Mouse (Mus musculus) heart, postnatal 0 days (tissue): ENCODE results near the gene Cux1. TPM values are rescaled to one million over a fixed set of nuclear protein-coding genes. Genes with fewer than 3 reads are reported as not detected.

Experiments
- ATAC-seq: fragments of 200-750 bp; cut with Nextera tagmentation; 2 replicates; pipeline ENCODE4 v1.8.0; 2017; ENCODE audit warnings: low read depth, moderate number of reproducible peaks, moderate library complexity; ENCODE audit not compliant: insufficient read depth
- DNase-seq: peaks from one replicate; pipeline ENCODE4 v3.0.0-alpha.2; 2016; ENCODE audit warnings: low spot score
- H3K27ac ChIP-seq: fragments of 300-500 bp; sonication (generic); 2 replicates; pipeline ENCODE4 v1.5.1; 2014; ENCODE audit warnings: low read depth, mild to moderate bottlenecking
- H3K27me3 ChIP-seq: fragments of 300-500 bp; sonication (generic); 2 replicates; pipeline ENCODE4 v1.6.1; 2014; ENCODE audit warnings: low read length, mixed read lengths; ENCODE audit not compliant: control insufficient read depth, insufficient read depth
- H3K36me3 ChIP-seq: fragments of 300-500 bp; sonication (generic); replicated peaks from 2 replicates; pipeline ENCODE4 v1.6.1; 2014; ENCODE audit warnings: low read length, mixed read lengths; ENCODE audit not compliant: control insufficient read depth, insufficient read depth
- H3K4me1 ChIP-seq: fragments of 300-500 bp; sonication (generic); 2 replicates; pipeline ENCODE4 v1.6.1; 2014; ENCODE audit warnings: antibody characterized with exemption; ENCODE audit not compliant: control insufficient read depth, insufficient read depth
- H3K4me2 ChIP-seq: fragments of 300-500 bp; sonication (generic); 2 replicates; pipeline ENCODE4 v1.6.1; 2014; ENCODE audit warnings: low read depth, mild to moderate bottlenecking, low read length, moderate library complexity
- H3K4me3 ChIP-seq: fragments of 300-500 bp; sonication (generic); 2 replicates; pipeline ENCODE4 v1.5.1; 2014; ENCODE audit warnings: low read depth, low read length
- H3K9ac ChIP-seq: fragments of 300-500 bp; sonication (generic); replicated peaks from 2 replicates; pipeline ENCODE4 v1.6.1; 2014; ENCODE audit warnings: low read depth, low read length, mixed read lengths
- H3K9me3 ChIP-seq: fragments of 300-500 bp; sonication (generic); replicated peaks from 2 replicates; pipeline ENCODE4 v1.6.1; 2016; ENCODE audit warnings: low read length; ENCODE audit not compliant: control insufficient read depth
- CTCF ChIP-seq: IDR thresholded peaks from 2 replicates; pipeline ENCODE4 v1.5.1; 2016; ENCODE audit warnings: antibody characterized with exemption, control low read depth, low read depth
- EP300 ChIP-seq: IDR thresholded peaks from 2 replicates; pipeline ENCODE4 v1.6.1; 2016; ENCODE audit warnings: antibody characterized with exemption, low read depth
- WGBS: fragments of 180-500 bp; shearing (Covaris S2); extraction: QIAGEN DNeasy Blood & Tissue Kit; methylation state at CpG from one replicate; pipeline ENCODE4 v1.1.7; 2014; 5-methylcytosine and 5-hydroxymethylcytosine counted together
- polyA plus RNA-seq: library from polyadenylated mRNA; unstranded; fragments of >200 nt; fragmentation: Nextera tagmentation; extraction: Ambion mirVana; gene quantifications from 2 replicates; pipeline ENCODE4 v1.2.1, GENCODE M21; 2015
- total RNA-seq: library from RNA; depleted of rRNA; stranded (reverse); fragments of >200 nt; gene quantifications from 2 replicates; pipeline ENCODE4 v1.2.3, GENCODE M21; 2014; ENCODE audit warnings: low replicate concordance

Gene Cux1
- total and polyA plus RNA-seq, 2 experiments from 2014 or later = 50.7 to 89.5 TPM

DNA sequence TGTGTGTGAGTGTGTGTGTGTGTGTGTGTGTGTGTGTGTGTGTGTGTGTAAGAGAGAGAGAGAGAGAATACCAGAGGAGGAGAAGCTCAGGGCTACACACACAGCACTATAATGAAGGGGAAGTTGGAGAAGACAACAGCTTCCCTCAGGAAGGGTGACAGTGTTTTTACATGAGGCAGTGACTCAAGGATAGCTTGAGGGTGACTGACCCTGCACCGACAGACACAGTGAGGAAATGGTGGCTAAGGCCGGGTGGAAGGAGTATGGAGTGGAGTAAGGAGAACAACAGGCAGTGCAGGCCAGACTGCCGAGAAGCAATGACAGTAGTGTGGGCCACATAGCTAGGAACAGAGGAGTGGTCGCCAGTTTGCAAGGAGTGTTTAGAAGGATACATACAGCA is 137.6 kb downstream of the Cux1 start:
- H3K36me3 ChIP-seq = no peaks in the 10 kb centered on the region
- no peaks in the 10 kb centered on the region for H3K27me3 ChIP-seq
- H3K27ac ChIP-seq = no peak overlapping the region
- no peak overlapping the region for H3K9ac ChIP-seq
- WGBS = 70% methylated on average over 4 of the region's 4 CpGs
- ATAC-seq (no peak), DNase-seq (no peak)
- H3K4me1 ChIP-seq = peaks cover 33% of the 10 kb centered on the region
- no peaks in the 10 kb centered on the region for H3K9me3 ChIP-seq
- no peak for TF ChIP-seq EP300
- TF ChIP-seq CTCF = no peak
- no peak overlapping the region for H3K4me3 ChIP-seq
- H3K4me2 ChIP-seq = no peak overlapping the region

DNA sequence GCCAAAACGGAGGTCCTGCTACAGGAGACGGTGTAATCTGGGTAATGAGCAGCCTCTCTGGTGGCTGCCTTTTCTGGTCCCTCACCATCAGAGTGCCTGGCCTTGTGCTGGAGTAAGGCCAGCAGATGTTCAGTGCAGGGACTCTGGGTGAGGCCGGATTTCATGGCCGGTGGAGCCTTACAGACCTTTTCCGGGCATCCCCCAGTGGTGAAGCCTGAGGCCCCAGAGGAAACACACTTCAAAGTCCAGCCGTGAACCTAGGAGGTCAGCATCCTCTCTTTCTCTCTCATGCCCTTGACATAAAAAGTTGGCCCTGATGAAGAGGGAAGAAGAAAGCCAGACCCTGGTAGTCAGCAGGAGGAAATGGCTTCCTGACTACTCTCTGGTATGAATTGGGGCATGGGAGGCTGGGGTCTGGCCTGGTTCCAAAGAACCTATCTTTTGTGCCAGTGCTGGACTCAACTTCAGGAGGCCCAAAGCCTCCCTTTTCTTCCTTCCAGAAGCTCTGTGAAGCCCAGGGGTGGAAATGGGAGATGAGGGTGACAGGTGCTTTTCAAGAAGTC is 138.7 kb downstream of the Cux1 start:
- Histone ChIP-seq H3K4me3 (no peak overlapping the region), H3K27ac (peak overlapping the region; percentile 90), H3K27me3 (no peaks in the 10 kb centered on the region), H3K9ac (no peak overlapping the region), H3K4me1 (peaks cover 33% of the 10 kb centered on the region), H3K9me3 (no peaks in the 10 kb centered on the region), H3K4me2 (peak overlapping the region; percentile 43), H3K36me3 (no peaks in the 10 kb centered on the region)
- ATAC-seq (peak; percentile 33), DNase-seq (peak; percentile 41)
- 17% methylated on average over 6 of the region's 6 CpGs for WGBS
- TF ChIP-seq EP300 (no peak), CTCF (no peak)

DNA sequence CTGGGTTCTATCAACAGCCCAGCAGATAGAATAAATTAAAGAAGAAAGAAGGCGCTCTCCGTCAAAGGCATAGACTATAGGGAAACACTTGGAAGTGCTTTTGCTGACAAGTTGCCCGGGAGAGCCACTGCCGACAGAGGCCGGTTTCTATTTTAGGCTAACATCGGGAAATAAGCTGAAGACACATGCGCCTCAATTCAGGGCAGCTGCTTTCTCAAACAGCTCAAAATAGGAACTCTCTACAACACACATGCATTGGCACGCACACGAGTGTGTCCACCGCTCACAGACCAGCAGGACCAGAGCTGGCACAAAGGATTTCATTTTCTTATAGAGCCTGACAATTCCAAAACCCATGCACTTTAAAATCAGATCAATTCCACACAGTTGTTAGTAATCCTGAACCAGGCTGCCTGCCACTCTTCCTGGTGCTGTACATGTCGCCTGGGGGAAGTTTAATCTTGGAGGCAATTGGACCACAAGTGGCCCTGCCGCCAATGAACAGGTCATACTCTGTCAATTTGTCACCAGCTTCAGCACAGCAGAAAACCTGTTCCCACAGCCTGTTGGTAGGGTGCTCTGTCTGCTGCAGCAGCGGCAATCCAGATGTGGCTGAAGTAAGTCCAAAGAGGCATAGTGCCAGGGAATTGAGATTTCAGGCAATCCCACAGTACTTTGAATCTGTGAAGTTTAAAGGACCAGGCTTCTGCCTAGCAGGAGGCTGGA is 139.4 kb downstream of the Cux1 start:
- Histone ChIP-seq H3K4me1 (peaks cover 33% of the 10 kb centered on the region), H3K27ac (peak overlapping the region; percentile 90), H3K36me3 (no peaks in the 10 kb centered on the region; the same call in 1 of the 2 replicates), H3K4me2 (peak overlapping the region; percentile 43), H3K9ac (0 out of 2 replicates have a peak overlapping the region, but pooled peaks have one; percentile 13), H3K27me3 (no peaks in the 10 kb centered on the region), H3K4me3 (peak overlapping the region; percentile 4; the same call in 1 of the 2 replicates), H3K9me3 (no peaks in the 10 kb centered on the region)
- peak; percentile 70 for ATAC-seq
- TF ChIP-seq EP300 (no peak; the same call in 1 of the 2 replicates), CTCF (no peak)
- peak; percentile 72 for DNase-seq
- 6% methylated on average over 13 of the region's 13 CpGs for WGBS

DNA sequence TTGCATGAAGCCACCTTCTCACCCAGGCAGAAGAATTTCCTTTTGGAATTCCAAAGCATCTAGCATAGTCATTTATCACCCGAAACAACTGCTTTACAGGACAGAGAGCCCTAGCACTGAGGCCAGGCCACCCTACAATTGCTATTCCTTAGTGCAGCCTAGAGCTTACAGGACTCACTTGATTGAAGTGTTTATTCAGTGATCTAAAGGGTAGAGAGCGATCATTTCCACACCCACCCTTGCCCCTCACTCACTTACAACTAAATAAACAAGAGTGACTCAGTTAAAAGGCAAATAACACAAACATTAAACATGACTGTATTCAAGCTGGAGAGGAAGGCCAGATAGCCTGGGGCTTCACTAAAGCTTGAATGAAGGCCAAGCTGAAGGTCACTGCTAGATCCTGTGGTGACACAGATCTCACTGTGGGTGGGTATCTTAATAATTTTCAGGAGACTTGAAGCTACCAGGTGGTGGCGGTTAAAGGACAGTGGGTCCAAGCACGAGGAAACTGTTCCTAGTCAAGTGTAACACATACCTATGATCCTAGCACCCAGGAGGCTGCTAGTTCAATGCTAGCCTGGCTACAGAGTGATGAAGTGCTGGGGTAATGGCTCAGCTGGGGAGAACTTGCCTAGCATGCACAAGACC is 140.0 kb downstream of the Cux1 start:
- 41% methylated on average over 4 of the region's 4 CpGs for WGBS
- ATAC-seq = no peak
- DNase-seq = no peak
- Histone ChIP-seq H3K4me2 (peak overlapping the region; percentile 43), H3K9me3 (no peaks in the 10 kb centered on the region), H3K4me3 (no peak overlapping the region; the same call in 1 of the 2 replicates), H3K27ac (peak overlapping the region; percentile 90), H3K27me3 (no peaks in the 10 kb centered on the region), H3K4me1 (peaks cover 33% of the 10 kb centered on the region), H3K36me3 (no peaks in the 10 kb centered on the region; the same call in 1 of the 2 replicates), H3K9ac (0 out of 2 replicates have a peak overlapping the region, but pooled peaks have one; percentile 13)
- TF ChIP-seq EP300 (no peak), CTCF (no peak)

DNA sequence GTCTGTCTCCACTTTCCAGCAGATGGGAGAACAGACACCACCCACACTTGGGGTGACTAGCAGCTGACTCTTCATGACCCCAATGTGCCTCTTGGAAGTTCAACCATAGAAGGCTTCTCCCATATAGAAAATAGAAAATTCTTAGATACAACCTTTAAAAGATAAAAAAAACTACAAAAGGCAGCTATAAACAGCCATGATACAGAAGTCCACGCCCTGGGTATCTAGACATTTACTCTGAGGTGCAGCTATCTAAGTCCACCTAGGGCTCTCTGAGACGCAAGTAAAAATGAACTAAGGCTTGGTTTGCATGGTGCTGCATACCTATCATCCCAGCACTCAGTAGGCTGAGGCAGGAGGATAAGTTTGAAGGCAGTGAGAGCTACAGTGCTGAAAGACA is 144.3 kb downstream of the Cux1 start:
- Histone ChIP-seq H3K4me3 (no peak overlapping the region), H3K4me1 (peaks cover 19% of the 10 kb centered on the region), H3K36me3 (no peaks in the 10 kb centered on the region; the same call in 1 of the 2 replicates), H3K9ac (no peak overlapping the region), H3K4me2 (no peak overlapping the region), H3K9me3 (no peaks in the 10 kb centered on the region), H3K27ac (no peak overlapping the region), H3K27me3 (no peaks in the 10 kb centered on the region)
- TF ChIP-seq CTCF (no peak), EP300 (no peak)
- DNase-seq (no peak), ATAC-seq (no peak)
- WGBS = 89% methylated on average over 2 of the region's 2 CpGs
